Comparison of ENCODE assay signal across 23 mouse cellular contexts in genomic region chr12:69394456-69394855, GRCm38 (mm10). TPM values are rescaled to one million over a fixed set of nuclear protein-coding genes. Genes with fewer than 3 reads are reported as not detected.
DNase-seq lines count a peak whose midpoint lies in the region; ATAC-seq and TF ChIP-seq lines count a peak whose summit lies in the region.
"Had no signal": no experiment of that assay in that cellular context is flagged by ENCODE, and none has a peak within 500 bp of the region (broad histone marks: within the 10 kb centered on the region; RNA-seq: fewer than 3 reads in every experiment).

No protein-coding gene starts in this region.

- no peak for TF ChIP-seq CTCF in midbrain, postnatal 0 days (IDR thresholded peaks at IDR 0.05)

- H3K36me3 ChIP-seq in midbrain, postnatal 0 days (ENCODE audit: insufficient read depth, low read length), result no peaks in the 10 kb centered on the region
- no peaks in the 10 kb centered on the region for H3K36me3 ChIP-seq in midbrain, embryonic 16.5 days (ENCODE audit: control insufficient read depth, insufficient read depth, low read length)
- no peaks in the 10 kb centered on the region for H3K36me3 ChIP-seq in embryonic facial prominence, embryonic 10.5 days (replicated peaks)
- H3K36me3 ChIP-seq: embryonic facial prominence, embryonic 15.5 days; heart, embryonic 12.5 days; limb, embryonic 15.5 days; liver, embryonic 15.5 days; midbrain, embryonic 13.5 days; stomach, embryonic 15.5 days had no signal

- H3K27ac ChIP-seq in midbrain, postnatal 0 days (ENCODE audit: low read depth, low read length), result no peak overlapping the region
- no peak overlapping the region for H3K27ac ChIP-seq in midbrain, embryonic 16.5 days (ENCODE audit: low read length)
- no peak overlapping the region for H3K27ac ChIP-seq in embryonic facial prominence, embryonic 10.5 days (replicated peaks)
- H3K27ac ChIP-seq: embryonic facial prominence, embryonic 15.5 days; limb, embryonic 15.5 days; liver, embryonic 15.5 days; midbrain, embryonic 13.5 days; stomach, embryonic 15.5 days had no signal

- intact Hi-C loops in gastrocnemius, postnatal 14 days (cut with DNase I; ENCODE audit: low total_unique reads), result no loop called here

- no peak overlapping the region for H3K4me3 ChIP-seq in midbrain, postnatal 0 days (ENCODE audit: low read depth, low read length)
- H3K4me3 ChIP-seq in midbrain, embryonic 16.5 days (ENCODE audit: low read depth, low read length), result no peak overlapping the region
- H3K4me3 ChIP-seq in embryonic facial prominence, embryonic 10.5 days, result no peak overlapping the region
- H3K4me3 ChIP-seq: embryonic facial prominence, embryonic 15.5 days; heart, embryonic 12.5 days; limb, embryonic 15.5 days; liver, embryonic 15.5 days; midbrain, embryonic 13.5 days; stomach, embryonic 15.5 days had no signal

- H3K9ac ChIP-seq in midbrain, postnatal 0 days (replicated peaks; ENCODE audit: low read length, poor library complexity, severe bottlenecking), result no peak overlapping the region
- H3K9ac ChIP-seq in midbrain, embryonic 16.5 days (ENCODE audit: low read depth, low read length), result no peak overlapping the region
- H3K9ac ChIP-seq: embryonic facial prominence, embryonic 15.5 days; heart, embryonic 12.5 days; limb, embryonic 15.5 days; liver, embryonic 15.5 days; midbrain, embryonic 13.5 days; stomach, embryonic 15.5 days had no signal

- no peak for ATAC-seq in midbrain, postnatal 0 days (ENCODE audit: low FRiP score)
- ATAC-seq in midbrain, embryonic 16.5 days, result no peak
- ATAC-seq in monocyte, adult 5-6 weeks (replicated peaks; ENCODE audit: insufficient number of reproducible peaks, low FRiP score, low TSS enrichment, poor library complexity, severe bottlenecking), result no peak
- ATAC-seq: midbrain, embryonic 13.5 days had no signal

- H3K4me1 ChIP-seq in midbrain, postnatal 0 days (ENCODE audit: insufficient read depth, low read length), result no peaks in the 10 kb centered on the region
- H3K4me1 ChIP-seq in midbrain, embryonic 16.5 days (ENCODE audit: control insufficient read depth, insufficient read depth, low read length), result no peaks in the 10 kb centered on the region
- H3K4me1 ChIP-seq in embryonic facial prominence, embryonic 10.5 days, result no peaks in the 10 kb centered on the region
- H3K4me1 ChIP-seq: limb, embryonic 15.5 days; midbrain, embryonic 13.5 days; stomach, embryonic 15.5 days had no signal

- no peak overlapping the region for H3K4me2 ChIP-seq in midbrain, postnatal 0 days (ENCODE audit: low read depth, low read length, poor library complexity, severe bottlenecking)
- H3K4me2 ChIP-seq in midbrain, embryonic 16.5 days (ENCODE audit: low read length), result no peak overlapping the region
- H3K4me2 ChIP-seq: embryonic facial prominence, embryonic 15.5 days; heart, embryonic 12.5 days; limb, embryonic 15.5 days; liver, embryonic 15.5 days; midbrain, embryonic 13.5 days; stomach, embryonic 15.5 days had no signal

- DNase-seq in gastrocnemius, postnatal 14 days, result peak; percentile 35
- no peak for DNase-seq in gastrocnemius, postnatal 4 days (ENCODE audit: low spot score in 2 of 2)
- DNase-seq in midbrain, postnatal 0 days (ENCODE audit: low spot score), result peak; percentile 70
- peak; percentile 95 for DNase-seq in cerebellum, adult 9-11 months
- DNase-seq in embryonic facial prominence, embryonic 10.5 days (ENCODE audit: low spot score), result no peak
- no peak for DNase-seq in spleen, adult 18-20 months
- DNase-seq: adrenal gland, postnatal 25 days; embryo, embryonic 11 days; heart, postnatal 14 days; kidney, adult 11 months; layer of hippocampus, postnatal 36 days; right cerebral cortex, postnatal 25 days; thymus, adult 2 months had no signal

- no peaks in the 10 kb centered on the region for H3K27me3 ChIP-seq in midbrain, postnatal 0 days (ENCODE audit: insufficient read depth, low read length)
- H3K27me3 ChIP-seq in midbrain, embryonic 16.5 days (ENCODE audit: control insufficient read depth, insufficient read depth, low read depth, low read length), result no peaks in the 10 kb centered on the region
- H3K27me3 ChIP-seq in embryonic facial prominence, embryonic 10.5 days (replicated peaks; ENCODE audit: low read depth, poor library complexity, severe bottlenecking), result no peaks in the 10 kb centered on the region
- H3K27me3 ChIP-seq: CH12.LX; embryonic facial prominence, embryonic 15.5 days; heart, embryonic 12.5 days; limb, embryonic 15.5 days; liver, embryonic 15.5 days; midbrain, embryonic 13.5 days; stomach, embryonic 15.5 days had no signal

- no peaks in the 10 kb centered on the region for H3K9me3 ChIP-seq in midbrain, postnatal 0 days (ENCODE audit: low read length)
- H3K9me3 ChIP-seq in midbrain, embryonic 16.5 days (replicated peaks; ENCODE audit: control insufficient read depth, low read length, poor library complexity, severe bottlenecking), result no peaks in the 10 kb centered on the region
- no peaks in the 10 kb centered on the region for H3K9me3 ChIP-seq in embryonic facial prominence, embryonic 10.5 days
- H3K9me3 ChIP-seq: embryonic facial prominence, embryonic 15.5 days; heart, embryonic 12.5 days; limb, embryonic 15.5 days; liver, embryonic 15.5 days; midbrain, embryonic 13.5 days; stomach, embryonic 15.5 days had no signal

- WGBS in midbrain, postnatal 0 days, result 84% methylated on average over 6 of the region's 6 CpGs
- WGBS in midbrain, embryonic 16.5 days, result 83% methylated on average over 6 of the region's 6 CpGs
- WGBS in embryonic facial prominence, embryonic 10.5 days, result 84% methylated on average over 6 of the region's 6 CpGs

RNA-seq across cellular contexts. Expression of gene Gm9887, which starts 22.2 kb away (rescaled TPM):
- total RNA-seq in gastrocnemius, postnatal 14 days (2021), result under 1 TPM in 1 of 2 experiments, not detected in 1; 0.37 TPM
- under 1 TPM in 1 of 2 experiments, not detected in 1; 0.81 TPM for total RNA-seq in gastrocnemius, postnatal 4 days (2021)
- not detected in 2 replicates for total RNA-seq in midbrain, postnatal 0 days (2014; rRNA removed)
- 0.90 and 1.0 TPM in 2 replicates for polyA plus RNA-seq in midbrain, postnatal 0 days (2015; fragmentation: Nextera tagmentation; extraction: Ambion mirVana)
- polyA plus RNA-seq in midbrain, embryonic 16.5 days (2015; fragmentation: Nextera tagmentation; extraction: Ambion mirVana), result 0.88 and 0.99 TPM in 2 replicates
- not detected in 3 replicates for total RNA-seq in monocyte, adult 5-6 weeks (2017)
- polyA plus RNA-seq in embryonic facial prominence, embryonic 10.5 days (2016; fragmentation: Nextera tagmentation; extraction: Ambion mirVana), result 0.90 and 1.5 TPM in 2 replicates
- total RNA-seq: megakaryocyte, adult 5-6 weeks had no signal

RNA-seq across cellular contexts. Expression of gene Arf6, which starts 22.5 kb away (rescaled TPM):
- total RNA-seq in gastrocnemius, postnatal 14 days (2021), result 10 to 100 TPM; 29.7 to 36.3 TPM
- total RNA-seq in gastrocnemius, postnatal 4 days (2021), result 10 to 100 TPM; 72.6 to 77.6 TPM
- 122 TPM in 2 replicates for total RNA-seq in midbrain, postnatal 0 days (2014; rRNA removed)
- 34.9 and 42.0 TPM in 2 replicates for polyA plus RNA-seq in midbrain, postnatal 0 days (2015; fragmentation: Nextera tagmentation; extraction: Ambion mirVana)
- polyA plus RNA-seq in midbrain, embryonic 16.5 days (2015; fragmentation: Nextera tagmentation; extraction: Ambion mirVana), result 20.4 and 20.7 TPM in 2 replicates
- 213 to 230 TPM (median 223 TPM) in 3 replicates for total RNA-seq in monocyte, adult 5-6 weeks (2017)
- 37.4 and 38.7 TPM in 2 replicates for polyA plus RNA-seq in embryonic facial prominence, embryonic 10.5 days (2016; fragmentation: Nextera tagmentation; extraction: Ambion mirVana)

RNA-seq across cellular contexts. Expression of gene Nemf, which starts 37.5 kb away (rescaled TPM):
- total RNA-seq in gastrocnemius, postnatal 14 days (2021), result 10 to 100 TPM; 16.8 to 19.1 TPM
- total RNA-seq in gastrocnemius, postnatal 4 days (2021), result 10 to 100 TPM; 30.0 to 33.5 TPM
- total RNA-seq in midbrain, postnatal 0 days (2014; rRNA removed), result 24.0 and 40.8 TPM in 2 replicates
- polyA plus RNA-seq in midbrain, postnatal 0 days (2015; fragmentation: Nextera tagmentation; extraction: Ambion mirVana), result 63.9 and 69.6 TPM in 2 replicates
- polyA plus RNA-seq in midbrain, embryonic 16.5 days (2015; fragmentation: Nextera tagmentation; extraction: Ambion mirVana), result 86.5 and 91.1 TPM in 2 replicates
- total RNA-seq in monocyte, adult 5-6 weeks (2017), result 89.6 to 137 TPM (median 117 TPM) in 3 replicates
- 95.0 and 98.7 TPM in 2 replicates for polyA plus RNA-seq in embryonic facial prominence, embryonic 10.5 days (2016; fragmentation: Nextera tagmentation; extraction: Ambion mirVana)

Comparison
In these comparisons a context has a peak if more than half of its experiments do, and no peak if none do; other contexts are left out.
1. DNase-seq: peak in gastrocnemius, postnatal 14 days (single experiment), midbrain, postnatal 0 days (single experiment) and cerebellum, adult 9-11 months (single experiment); none in gastrocnemius, postnatal 4 days (0 of 2), embryonic facial prominence, embryonic 10.5 days (single experiment) and spleen, adult 18-20 months (0 of 2).